Comparison of ENCODE assay signal across 14 mouse cellular contexts in genomic region chrX:107160496-107160895, GRCm38 (mm10). TPM values are rescaled to one million over a fixed set of nuclear protein-coding genes. Genes with fewer than 3 reads are reported as not detected.
DNase-seq lines count a peak whose midpoint lies in the region; ATAC-seq lines count a peak whose summit lies in the region.
"Had no signal": no experiment of that assay in that cellular context is flagged by ENCODE, and none has a peak within 500 bp of the region (broad histone marks: within the 10 kb centered on the region; RNA-seq: fewer than 3 reads in every experiment).

No protein-coding gene starts in this region.

- no peak overlapping the region for H3K9ac ChIP-seq in kidney, embryonic 14.5 days (ENCODE audit: low read depth, low read length)
- H3K9ac ChIP-seq in hindbrain, embryonic 14.5 days, result no peak overlapping the region
- H3K9ac ChIP-seq in hindbrain, embryonic 11.5 days (ENCODE audit: low read depth, low read length), result no peak overlapping the region
- H3K9ac ChIP-seq: embryonic facial prominence, embryonic 12.5 days; forebrain, embryonic 15.5 days; stomach, embryonic 15.5 days had no signal

- DNase-seq in kidney, postnatal 4 days, result peak; percentile 2
- DNase-seq in CD4-positive helper T cell, adult 2 months (ENCODE audit: low read depth, low spot score), result peak; percentile 7
- DNase-seq in T-cell, adult 2 months (ENCODE audit: low spot score), result peak; percentile 12
- DNase-seq in mesoderm, embryonic 11.5 days (ENCODE audit: low read depth, low spot score), result peak; percentile 14
- no peak for DNase-seq in hindbrain, embryonic 14.5 days (ENCODE audit: low spot score)
- no peak for DNase-seq in spleen, postnatal 36 days (ENCODE audit: low spot score in 2 of 2)
- no peak for DNase-seq in hindbrain, embryonic 11.5 days (ENCODE audit: low spot score)
- DNase-seq: cerebellum, adult 2 months had no signal

- no peak for ATAC-seq in kidney, embryonic 14.5 days (ENCODE audit: low FRiP score, low TSS enrichment)
- no peak for ATAC-seq in hindbrain, embryonic 14.5 days (ENCODE audit: low FRiP score)
- no peak for ATAC-seq in hindbrain, embryonic 11.5 days (ENCODE audit: low FRiP score)
- ATAC-seq: forebrain, embryonic 15.5 days; hindbrain, postnatal 0 days had no signal

- H3K27ac ChIP-seq in kidney, embryonic 14.5 days (ENCODE audit: low read depth, low read length), result no peak overlapping the region
- H3K27ac ChIP-seq in hindbrain, embryonic 14.5 days, result no peak overlapping the region
- no peak overlapping the region for H3K27ac ChIP-seq in hindbrain, embryonic 11.5 days (ENCODE audit: low read depth, low read length)
- H3K27ac ChIP-seq: embryonic facial prominence, embryonic 12.5 days; forebrain, embryonic 15.5 days; hindbrain, postnatal 0 days; stomach, embryonic 15.5 days had no signal

- no peaks in the 10 kb centered on the region for H3K27me3 ChIP-seq in kidney, embryonic 14.5 days (ENCODE audit: control insufficient read depth, insufficient read depth, low read length)
- H3K27me3 ChIP-seq in hindbrain, embryonic 14.5 days (ENCODE audit: control insufficient read depth, insufficient read depth, low read length), result peaks cover 5% of the 10 kb centered on the region; the same call in 1 of the 2 replicates
- H3K27me3 ChIP-seq in hindbrain, embryonic 11.5 days (ENCODE audit: control insufficient read depth, insufficient read depth, low read length), result no peaks in the 10 kb centered on the region
- H3K27me3 ChIP-seq: embryonic facial prominence, embryonic 12.5 days; forebrain, embryonic 15.5 days; stomach, embryonic 15.5 days had no signal

- H3K4me3 ChIP-seq in kidney, embryonic 14.5 days (ENCODE audit: low read length), result no peak overlapping the region
- no peak overlapping the region for H3K4me3 ChIP-seq in hindbrain, embryonic 14.5 days (replicated peaks; ENCODE audit: low read length)
- no peak overlapping the region for H3K4me3 ChIP-seq in hindbrain, embryonic 11.5 days (ENCODE audit: low read depth, low read length)
- H3K4me3 ChIP-seq: embryonic facial prominence, embryonic 12.5 days; forebrain, embryonic 15.5 days; stomach, embryonic 15.5 days had no signal

- H3K4me1 ChIP-seq in kidney, embryonic 14.5 days (ENCODE audit: control insufficient read depth, insufficient read depth, low read length), result no peaks in the 10 kb centered on the region
- H3K4me1 ChIP-seq in hindbrain, embryonic 14.5 days (replicated peaks; ENCODE audit: control insufficient read depth, insufficient read depth, low read length), result no peaks in the 10 kb centered on the region
- H3K4me1 ChIP-seq in hindbrain, embryonic 11.5 days (replicated peaks; ENCODE audit: control insufficient read depth, insufficient read depth, low read length), result no peaks in the 10 kb centered on the region
- H3K4me1 ChIP-seq: embryonic facial prominence, embryonic 12.5 days; forebrain, embryonic 15.5 days; stomach, embryonic 15.5 days had no signal

- H3K9me3 ChIP-seq in kidney, embryonic 14.5 days (ENCODE audit: control insufficient read depth, low read length), result no peaks in the 10 kb centered on the region
- H3K9me3 ChIP-seq in hindbrain, embryonic 14.5 days (ENCODE audit: control insufficient read depth, low read length), result no peaks in the 10 kb centered on the region
- H3K9me3 ChIP-seq in hindbrain, embryonic 11.5 days (ENCODE audit: control insufficient read depth, low read length), result no peaks in the 10 kb centered on the region
- H3K9me3 ChIP-seq: embryonic facial prominence, embryonic 12.5 days; forebrain, embryonic 15.5 days; stomach, embryonic 15.5 days had no signal

- H3K4me2 ChIP-seq in kidney, embryonic 14.5 days (replicated peaks; ENCODE audit: low read depth, low read length), result no peak overlapping the region
- H3K4me2 ChIP-seq in hindbrain, embryonic 14.5 days (replicated peaks), result no peak overlapping the region
- no peak overlapping the region for H3K4me2 ChIP-seq in hindbrain, embryonic 11.5 days (replicated peaks; ENCODE audit: low read depth, low read length)
- H3K4me2 ChIP-seq: embryonic facial prominence, embryonic 12.5 days; forebrain, embryonic 15.5 days; heart, embryonic 11.5 days; stomach, embryonic 15.5 days had no signal

- no peaks in the 10 kb centered on the region for H3K36me3 ChIP-seq in kidney, embryonic 14.5 days (ENCODE audit: control insufficient read depth, insufficient read depth, low read length)
- H3K36me3 ChIP-seq in hindbrain, embryonic 14.5 days (replicated peaks; ENCODE audit: control insufficient read depth, insufficient read depth), result no peaks in the 10 kb centered on the region
- no peaks in the 10 kb centered on the region for H3K36me3 ChIP-seq in hindbrain, embryonic 11.5 days (ENCODE audit: control insufficient read depth, insufficient read depth, low read length)
- H3K36me3 ChIP-seq: embryonic facial prominence, embryonic 12.5 days; forebrain, embryonic 15.5 days; stomach, embryonic 15.5 days had no signal

RNA-seq across cellular contexts. Expression of gene P2ry10b, which starts 11.8 kb away (rescaled TPM):
- polyA plus RNA-seq in kidney, embryonic 14.5 days (2014; fragmentation: Nextera tagmentation; extraction: Ambion mirVana), result 0.47 and 0.72 TPM in 2 replicates
- 0.51 and 0.63 TPM in 2 replicates for polyA plus RNA-seq in hindbrain, embryonic 14.5 days (2014; fragmentation: Nextera tagmentation; extraction: Ambion mirVana)
- polyA plus RNA-seq in hindbrain, embryonic 11.5 days (2014; fragmentation: Nextera tagmentation; extraction: Ambion mirVana), result 0.24 and 0.32 TPM in 2 replicates

Comparison
In these comparisons a context has a peak if more than half of its experiments do, and no peak if none do; other contexts are left out.
1. DNase-seq: peak in kidney, postnatal 4 days (2 of 2), CD4-positive helper T cell, adult 2 months (single experiment), T-cell, adult 2 months (single experiment) and mesoderm, embryonic 11.5 days (single experiment); none in hindbrain, embryonic 14.5 days (single experiment), spleen, postnatal 36 days (0 of 2) and hindbrain, embryonic 11.5 days (single experiment).